Mouse (Mus musculus): Measurements from ENCODE around the gene Gm38394.

DNA sequence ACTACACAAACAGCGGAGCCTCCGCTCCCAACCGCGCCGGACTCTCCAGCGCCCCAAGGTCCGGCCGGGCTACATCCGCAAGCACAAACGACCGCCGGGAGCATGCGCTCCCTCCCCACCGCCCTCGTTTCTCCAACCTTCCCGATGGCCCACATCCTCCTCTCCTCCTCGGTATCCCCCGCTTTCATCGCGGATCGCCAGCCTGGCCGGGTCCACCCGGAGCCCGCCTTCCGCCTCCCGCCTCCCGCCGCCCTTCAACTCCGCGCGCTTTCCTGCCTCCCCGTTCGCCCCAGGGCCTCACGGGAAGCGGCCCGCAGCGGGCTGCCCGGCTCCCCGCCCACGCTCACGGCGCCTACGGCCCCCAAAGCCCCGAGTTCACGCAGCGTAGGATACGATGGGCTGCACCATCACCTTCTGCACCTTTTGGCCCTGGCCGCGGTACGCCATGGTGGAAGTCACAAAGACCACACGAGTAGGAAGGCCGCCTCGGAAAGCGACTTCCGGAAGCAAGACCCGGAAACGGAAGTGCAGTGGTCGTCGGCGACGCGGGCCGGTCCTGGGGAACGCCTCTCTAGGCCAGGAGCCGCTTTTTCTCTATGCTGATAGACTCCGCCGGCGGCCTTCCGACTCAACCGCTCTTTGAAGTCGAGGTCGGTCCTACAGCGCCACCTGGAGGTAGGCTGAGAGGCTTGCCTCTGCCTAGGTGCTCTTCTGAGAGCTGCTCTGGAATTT, 51.2 kb downstream of the Gm38394 start, which contains the start of gene Snrpe:
- TF ChIP-seq POLR2A (IDR thresholded peaks at IDR 0.05; ENCODE audit: borderline replicate concordance, control insufficient read depth, low read depth, low read length): peak; percentile 84; the same call in 1 of the 2 replicates
- peak; percentile 97 for TF ChIP-seq CTCF (IDR thresholded peaks at IDR 0.05; ENCODE audit: control insufficient read depth, insufficient read depth, low read length)

All from bone marrow, adult 2 months (tissue).